Comparison of ENCODE assay signal across 8 mouse cellular contexts in genomic region chr2:118702883-118703761, GRCm38 (mm10). TPM values are rescaled to one million over a fixed set of nuclear protein-coding genes. Genes with fewer than 3 reads are reported as not detected.
DNase-seq lines count a peak whose midpoint lies in the region; ATAC-seq lines count a peak whose summit lies in the region.

No protein-coding gene starts in this region.

- peak overlapping the region; percentile 48 for H3K4me3 ChIP-seq in heart, embryonic 11.5 days (ENCODE audit: low read depth, low read length)
- peak overlapping the region; percentile 40 for H3K4me3 ChIP-seq in kidney, embryonic 14.5 days (ENCODE audit: low read length)

- no peaks in the 10 kb centered on the region for H3K9me3 ChIP-seq in heart, embryonic 11.5 days (replicated peaks; ENCODE audit: control insufficient read depth, low read length)
- no peaks in the 10 kb centered on the region for H3K9me3 ChIP-seq in kidney, embryonic 14.5 days (ENCODE audit: control insufficient read depth, low read length)

- WGBS in heart, embryonic 11.5 days (ENCODE audit: insufficient replicate concordance): under 1% methylated on average over 85 of the region's 93 CpGs
- WGBS in kidney, embryonic 14.5 days: under 1% methylated on average over 66 of the region's 93 CpGs

- H3K4me1 ChIP-seq in heart, embryonic 11.5 days (ENCODE audit: control insufficient read depth, insufficient read depth, low read length): peaks cover 39% of the 10 kb centered on the region
- peaks cover 34% of the 10 kb centered on the region for H3K4me1 ChIP-seq in kidney, embryonic 14.5 days (ENCODE audit: control insufficient read depth, insufficient read depth, low read length)

- H3K36me3 ChIP-seq in heart, embryonic 11.5 days (ENCODE audit: control insufficient read depth, insufficient read depth, low read length): no peaks in the 10 kb centered on the region
- no peaks in the 10 kb centered on the region for H3K36me3 ChIP-seq in kidney, embryonic 14.5 days (ENCODE audit: control insufficient read depth, insufficient read depth, low read length)
- no peaks in the 10 kb centered on the region for H3K36me3 ChIP-seq in splenic B cell, adult 2 months (ENCODE audit: control insufficient read depth, insufficient read depth, low read length, poor library complexity, severe bottlenecking)

- H3K27ac ChIP-seq in heart, embryonic 11.5 days (ENCODE audit: low read depth, low read length): no peak overlapping the region
- H3K27ac ChIP-seq in kidney, embryonic 14.5 days (ENCODE audit: low read depth, low read length): no peak overlapping the region

- DNase-seq in heart, adult 11 months: no peak
- DNase-seq in adrenal gland, postnatal 14 days: peak; percentile 71
- peak; percentile 47 for DNase-seq in gastrocnemius, postnatal 10 days
- peak; percentile 57 for DNase-seq in lung, postnatal 14 days
- DNase-seq in splenic B cell, adult 2 months (ENCODE audit: low read depth, low spot score): peak; percentile 61
- DNase-seq in cerebellum, adult 11-12 months: no peak

- peak overlapping the region; percentile 47 for H3K9ac ChIP-seq in heart, embryonic 11.5 days (ENCODE audit: low read depth, low read length)
- H3K9ac ChIP-seq in kidney, embryonic 14.5 days (ENCODE audit: low read depth, low read length): peak overlapping the region; percentile 13; the same call in 1 of the 2 replicates

- H3K4me2 ChIP-seq in heart, embryonic 11.5 days: peak overlapping the region; percentile 86
- peak overlapping the region; percentile 51 for H3K4me2 ChIP-seq in kidney, embryonic 14.5 days (replicated peaks; ENCODE audit: low read depth, low read length)

- ATAC-seq in heart, embryonic 11.5 days (replicated peaks; ENCODE audit: insufficient number of reproducible peaks, low FRiP score, low TSS enrichment): peak; percentile 44; the same call in 1 of the 2 replicates
- ATAC-seq in kidney, embryonic 14.5 days (ENCODE audit: low FRiP score, low TSS enrichment): peak; percentile 26; the same call in 1 of the 2 replicates

- peaks cover 88% of the 10 kb centered on the region for H3K27me3 ChIP-seq in heart, embryonic 11.5 days (ENCODE audit: control insufficient read depth, insufficient read depth, low read length)
- H3K27me3 ChIP-seq in kidney, embryonic 14.5 days (ENCODE audit: control insufficient read depth, insufficient read depth, low read length): peaks cover 85% of the 10 kb centered on the region
- no peaks in the 10 kb centered on the region for H3K27me3 ChIP-seq in splenic B cell, adult 2 months (ENCODE audit: control insufficient read depth, insufficient read depth, low read length, poor library complexity, severe bottlenecking)

RNA-seq across cellular contexts. Expression of gene Ankrd63, which starts 0.6 kb away (rescaled TPM):
- polyA plus RNA-seq in heart, embryonic 11.5 days (2014; fragmentation: Nextera tagmentation; extraction: Ambion mirVana): 0.66 and 0.80 TPM in 2 replicates
- 0.15 and 0.30 TPM in 2 replicates for total RNA-seq in adrenal gland, postnatal 14 days (2021)
- total RNA-seq in gastrocnemius, postnatal 10 days (2021): under 1 TPM in 1 of 2 experiments, not detected in 1; 0.09 TPM
- polyA plus RNA-seq in kidney, embryonic 14.5 days (2014; fragmentation: Nextera tagmentation; extraction: Ambion mirVana): 0.24 and 0.65 TPM in 2 replicates

RNA-seq across cellular contexts. Expression of gene Plcb2, which starts 25.1 kb away (rescaled TPM):
- polyA plus RNA-seq in heart, embryonic 11.5 days (2014; fragmentation: Nextera tagmentation; extraction: Ambion mirVana): 0.99 and 1.4 TPM in 2 replicates
- 1.1 and 8.7 TPM in 2 replicates for total RNA-seq in adrenal gland, postnatal 14 days (2021)
- 1 to 10 TPM in 1 of 2 experiments, under 1 TPM in 1; 0.40 to 1.1 TPM for total RNA-seq in gastrocnemius, postnatal 10 days (2021)
- 1.7 and 1.9 TPM in 2 replicates for polyA plus RNA-seq in kidney, embryonic 14.5 days (2014; fragmentation: Nextera tagmentation; extraction: Ambion mirVana)

RNA-seq across cellular contexts. Expression of gene Pak6, which starts 40.0 kb away (rescaled TPM):
- 1.8 and 3.0 TPM in 2 replicates for polyA plus RNA-seq in heart, embryonic 11.5 days (2014; fragmentation: Nextera tagmentation; extraction: Ambion mirVana)
- total RNA-seq in adrenal gland, postnatal 14 days (2021): 10.5 and 12.7 TPM in 2 replicates
- total RNA-seq in gastrocnemius, postnatal 10 days (2021): under 1 TPM; 0.33 to 0.43 TPM
- 0.54 and 0.90 TPM in 2 replicates for polyA plus RNA-seq in kidney, embryonic 14.5 days (2014; fragmentation: Nextera tagmentation; extraction: Ambion mirVana)

RNA-seq across cellular contexts. Expression of gene Inafm2, which starts 42.4 kb away (rescaled TPM):
- polyA plus RNA-seq in heart, embryonic 11.5 days (2014; fragmentation: Nextera tagmentation; extraction: Ambion mirVana): 45.4 and 46.7 TPM in 2 replicates
- 28.8 and 30.0 TPM in 2 replicates for total RNA-seq in adrenal gland, postnatal 14 days (2021)
- 1 to 10 TPM; 6.0 to 8.6 TPM for total RNA-seq in gastrocnemius, postnatal 10 days (2021)
- 18.3 and 22.0 TPM in 2 replicates for polyA plus RNA-seq in kidney, embryonic 14.5 days (2014; fragmentation: Nextera tagmentation; extraction: Ambion mirVana)

RNA-seq across cellular contexts. Expression of gene Ccdc9b, which starts 59.3 kb away (rescaled TPM):
- 1.0 and 1.3 TPM in 2 replicates for polyA plus RNA-seq in heart, embryonic 11.5 days (2014; fragmentation: Nextera tagmentation; extraction: Ambion mirVana)
- total RNA-seq in adrenal gland, postnatal 14 days (2021): 4.2 and 4.8 TPM in 2 replicates
- total RNA-seq in gastrocnemius, postnatal 10 days (2021): 1 to 10 TPM; 5.7 to 8.5 TPM
- 0.34 and 0.68 TPM in 2 replicates for polyA plus RNA-seq in kidney, embryonic 14.5 days (2014; fragmentation: Nextera tagmentation; extraction: Ambion mirVana)

Comparison
In these comparisons a context has a peak if more than half of its experiments do, and no peak if none do; other contexts are left out.
1. DNase-seq: peak in adrenal gland, postnatal 14 days (single experiment), gastrocnemius, postnatal 10 days (single experiment), lung, postnatal 14 days (single experiment) and splenic B cell, adult 2 months (single experiment); none in heart, adult 11 months (single experiment) and cerebellum, adult 11-12 months (single experiment).